Mouse (Mus musculus) T-helper 1 cell (primary cell): ENCODE measurements around the gene Tshb.

ENCODE experiments used
- in situ Hi-C: fragments of 300-600 bp; cut with MboI, MseI; formaldehyde crosslinking; loops from one replicate; pipeline ENCODE4 v1.15.1; 2025; ENCODE audit warnings: high pct_unique_total_duplicates

The Tshb gene

DNA sequence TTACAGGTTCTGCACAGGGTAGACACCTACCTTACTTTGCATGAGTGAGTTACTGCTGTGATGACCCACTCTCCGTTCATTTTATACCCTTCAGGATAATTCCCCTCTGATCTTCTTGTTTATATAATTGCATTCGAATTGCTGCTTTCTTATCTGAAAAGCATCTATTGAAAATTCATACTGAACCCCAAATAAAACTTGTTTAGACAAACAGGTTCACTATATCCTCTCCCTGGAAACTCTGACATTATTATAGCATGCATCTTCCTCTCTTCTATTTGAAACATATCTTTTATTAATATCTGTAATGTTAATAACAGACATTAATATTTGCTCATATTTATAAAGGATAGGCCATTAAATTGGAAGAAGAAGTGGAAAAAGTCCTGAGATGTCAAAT lies at the start of gene Tshb:
TSS of gene Tshb (minus strand) at position 101 of the 400 bp plus-strand sequence.
- in situ Hi-C loops, result no loop called here

DNA sequence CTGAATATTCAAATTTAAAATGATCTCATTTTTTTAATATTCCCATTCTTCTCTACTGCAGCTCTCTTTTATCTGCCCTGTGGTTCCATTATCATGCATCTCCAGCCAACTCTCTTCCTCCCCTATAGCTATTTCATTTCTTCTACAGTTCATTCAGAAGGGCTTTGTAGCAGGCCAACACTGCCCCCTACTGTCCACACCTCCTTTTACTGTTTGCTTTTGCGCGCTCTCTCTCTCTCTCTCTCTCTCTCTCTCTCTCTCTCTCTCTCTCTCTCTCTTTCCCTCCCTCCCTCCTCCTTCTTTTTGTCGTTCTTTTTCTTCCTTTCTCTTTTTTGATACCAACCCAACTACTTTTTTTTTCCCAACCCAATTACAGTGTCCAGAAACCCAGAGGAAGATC lies 21.4 kb upstream of the Tshb start:
- in situ Hi-C loops, result loop anchor here (10.0 to 25.0 kb wide), 2 partner anchors 171 to 717 kb away; partner anchors contain the start of gene Casq2

- in situ Hi-C loops, result no loop called here
Observed at GRCm38 (mm10) chr3:102787369-102787768, 4.9 kb upstream of the Tshb start.

DNA sequence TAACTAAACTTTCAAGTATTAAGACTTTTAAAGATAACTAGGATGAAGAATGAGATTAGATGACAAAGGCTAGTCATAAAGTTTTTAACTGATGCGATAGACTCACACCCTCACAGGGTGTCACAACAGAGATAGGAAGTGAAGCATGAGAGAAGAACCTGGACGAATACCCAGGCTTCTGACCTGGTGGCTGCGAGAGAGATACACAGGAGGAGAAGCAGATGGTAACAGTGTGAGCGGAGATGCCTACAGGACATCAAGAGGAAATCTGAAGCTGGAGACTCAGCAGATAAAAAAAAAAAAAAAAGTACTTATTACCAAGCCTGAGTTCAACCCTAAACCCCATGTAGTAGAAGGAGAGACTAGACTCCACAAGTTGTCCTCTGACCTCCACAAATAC lies 9.5 kb downstream of the Tshb start:
- in situ Hi-C loops, result no loop called here

GRCm38 (mm10) chr3:102764850-102765249 lies 17.7 kb downstream of the Tshb start:
- in situ Hi-C loops, result no loop called here

DNA sequence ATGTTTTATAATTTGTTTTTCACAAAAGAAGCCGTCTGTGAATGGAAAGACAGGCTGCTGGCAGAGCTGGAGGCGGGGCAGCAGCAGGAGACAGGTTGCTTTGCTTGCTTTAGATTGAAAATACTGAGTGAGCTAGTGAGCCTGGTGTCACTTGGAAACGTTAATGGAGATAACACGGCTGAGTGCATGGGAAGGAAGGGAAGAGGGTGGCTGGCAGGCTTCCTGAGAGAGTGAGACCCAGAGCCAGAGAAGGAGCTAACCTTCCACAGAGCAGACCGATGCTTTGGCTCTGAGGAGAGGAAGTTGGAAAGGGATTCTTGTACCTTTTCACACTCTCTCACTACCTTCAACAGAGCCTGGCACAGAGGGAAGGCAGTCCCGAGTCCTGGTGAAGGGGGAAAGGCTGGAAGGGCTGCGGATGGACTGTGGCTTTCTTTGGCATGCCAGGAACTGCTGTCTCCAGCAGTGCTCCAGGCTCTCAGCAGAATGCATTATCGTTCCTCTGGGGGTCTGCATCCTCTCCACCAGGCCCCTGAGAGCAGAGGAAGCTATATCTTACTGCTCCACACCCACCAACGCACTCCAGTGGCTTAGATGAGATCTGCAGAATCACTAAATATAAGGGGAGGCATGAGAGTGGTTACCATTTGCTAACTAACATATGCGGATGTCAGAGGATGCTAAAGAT lies 18.7 kb downstream of the Tshb start:
- in situ Hi-C loops, result no loop called here

GRCm38 (mm10) chr3:102762388-102762787 lies 20.1 kb downstream of the Tshb start:
- in situ Hi-C loops, result no loop called here

GRCm38 (mm10) chr3:102760236-102760635 lies 22.3 kb downstream of the Tshb start:
- in situ Hi-C loops, result no loop called here

DNA sequence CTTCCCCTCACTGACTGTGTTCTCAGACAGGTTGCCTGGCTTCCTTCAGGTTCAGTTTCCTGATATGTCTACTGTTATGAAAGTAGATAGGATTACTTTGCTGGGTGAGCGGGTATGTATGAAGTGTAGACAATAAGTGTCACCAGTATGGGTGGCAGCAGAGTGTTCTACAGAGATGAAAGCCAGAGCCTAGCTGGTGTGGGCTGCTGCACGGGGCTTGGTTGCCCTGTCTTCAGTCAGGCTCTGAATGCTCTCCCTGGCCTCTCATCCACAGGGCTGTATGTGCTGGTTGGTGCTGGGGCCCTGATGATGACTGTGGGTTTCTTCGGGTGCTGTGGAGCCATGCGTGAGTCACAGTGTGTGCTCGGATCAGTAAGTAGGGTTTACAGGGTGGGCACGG lies 25.5 kb downstream of the Tshb start:
- in situ Hi-C loops, result no loop called here

GRCm38 (mm10) chr3:102755801-102756200 lies 26.7 kb downstream of the Tshb start:
- in situ Hi-C loops, result no loop called here

DNA sequence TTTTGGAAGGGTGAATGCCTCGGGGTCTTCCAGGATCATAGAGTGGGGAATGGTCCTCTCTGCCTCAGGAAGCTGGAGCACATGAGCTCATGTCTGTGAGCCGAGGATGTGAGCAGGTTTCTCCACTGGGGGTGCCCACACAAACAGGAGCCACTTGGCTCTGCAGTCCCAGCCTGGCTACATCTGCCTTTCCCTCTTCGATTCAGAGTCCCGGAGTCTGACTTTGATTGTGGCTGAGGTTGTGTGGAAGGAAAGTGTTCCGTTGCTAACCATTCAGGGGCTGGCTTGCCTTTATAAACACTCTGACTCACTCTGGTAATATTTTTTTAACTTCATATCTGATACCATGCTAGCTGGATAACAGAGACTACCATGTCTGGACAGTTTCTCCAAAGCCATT lies 30.1 kb downstream of the Tshb start:
- in situ Hi-C loops, result no loop called here

GRCm38 (mm10) chr3:102752053-102752452 lies 30.5 kb downstream of the Tshb start:
- in situ Hi-C loops, result no loop called here

GRCm38 (mm10) chr3:102751536-102751935 lies 31.0 kb downstream of the Tshb start:
- in situ Hi-C loops, result no loop called here

GRCm38 (mm10) chr3:102751136-102751535 lies 31.4 kb downstream of the Tshb start:
- in situ Hi-C loops, result no loop called here

- in situ Hi-C loops, result no loop called here
Observed at GRCm38 (mm10) chr3:102748686-102749085, 33.8 kb downstream of the Tshb start.

GRCm38 (mm10) chr3:102748038-102748437 lies 34.5 kb downstream of the Tshb start:
- in situ Hi-C loops, result no loop called here

DNA sequence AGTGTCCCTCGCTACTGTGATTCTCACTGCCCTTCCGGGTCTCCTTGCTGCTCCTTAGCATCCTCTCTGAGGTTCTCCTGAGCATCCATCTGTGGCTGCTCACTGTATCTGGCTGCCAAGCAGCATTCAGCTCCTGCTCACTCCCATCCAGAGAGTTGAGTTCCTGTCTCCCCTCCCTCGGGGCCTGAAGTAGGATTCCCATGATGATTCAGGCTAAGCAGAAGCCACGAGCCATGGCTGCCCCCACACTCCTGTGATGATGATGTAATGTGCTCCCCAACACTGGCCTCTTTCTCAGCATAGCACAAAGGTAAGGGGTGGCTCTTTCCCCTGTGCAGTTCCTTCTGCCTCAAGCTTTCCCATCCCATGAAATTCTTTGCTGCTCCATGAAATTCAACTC lies 36.3 kb downstream of the Tshb start:
- in situ Hi-C loops, result no loop called here

GRCm38 (mm10) chr3:102744657-102745056 lies 37.9 kb downstream of the Tshb start:
- in situ Hi-C loops, result no loop called here

DNA sequence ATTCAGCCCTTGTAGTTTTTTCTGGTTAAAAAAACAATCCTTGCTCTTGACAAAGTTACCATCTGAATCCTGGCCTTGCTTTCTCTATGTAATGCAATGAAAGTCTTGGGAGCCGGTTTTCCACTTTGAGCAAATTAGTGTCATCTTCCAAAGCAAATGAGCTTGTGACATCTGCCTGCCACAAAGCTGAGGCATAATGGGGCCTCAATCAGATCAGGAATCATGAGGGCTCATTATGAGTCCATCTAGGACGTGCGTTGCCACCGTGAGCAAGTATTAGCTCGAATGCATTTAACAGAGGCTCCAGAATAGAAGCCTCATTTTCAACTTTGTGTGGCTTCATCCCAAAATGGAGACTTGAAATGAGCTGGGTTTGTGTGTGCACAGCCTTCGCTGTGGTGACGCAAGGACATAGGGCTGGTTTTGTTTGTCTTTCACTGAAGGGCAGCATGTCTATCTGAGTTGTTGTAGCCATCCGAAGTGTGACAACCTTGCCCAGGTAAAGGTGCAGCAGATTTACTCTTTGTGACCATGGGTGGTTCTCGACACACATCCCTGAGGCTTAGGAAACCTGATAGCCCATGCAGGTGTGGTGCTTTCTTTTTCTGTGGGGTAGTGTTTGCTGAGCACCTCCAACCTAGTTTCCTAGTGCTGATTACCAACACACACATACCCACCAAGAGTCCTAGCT lies 38.6 kb downstream of the Tshb start:
- in situ Hi-C loops, result no loop called here

GRCm38 (mm10) chr3:102743202-102743601 lies 39.3 kb downstream of the Tshb start:
- in situ Hi-C loops, result no loop called here

- in situ Hi-C loops, result no loop called here
Observed at GRCm38 (mm10) chr3:102742725-102743124, 39.8 kb downstream of the Tshb start.

DNA sequence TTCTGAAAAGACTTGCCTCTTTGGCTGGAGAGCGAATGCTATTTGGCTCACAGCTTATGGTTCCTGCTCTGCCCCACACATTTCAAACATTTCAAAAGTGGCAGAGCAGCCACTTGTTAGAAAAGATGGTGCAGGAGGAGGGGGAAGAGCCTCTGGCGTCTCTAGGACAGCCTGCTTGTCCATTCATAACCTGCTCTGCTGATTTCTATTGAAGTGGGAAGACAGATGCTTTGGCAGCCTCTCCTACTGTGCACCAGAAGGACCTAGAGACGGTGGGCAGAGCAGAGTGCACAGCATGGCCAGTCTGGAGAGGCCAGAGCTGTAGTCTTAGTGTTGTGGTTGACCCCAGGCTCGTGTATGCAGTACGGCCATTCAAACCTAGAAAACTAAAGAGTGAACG lies 43.6 kb downstream of the Tshb start:
- in situ Hi-C loops, result loop anchor here (5.0 kb wide), 1 partner anchor 1457 kb away; no protein-coding TSS in a partner anchor
